Mouse (Mus musculus): ENCODE data around the gene Hspa1b. TPM values are rescaled to one million over a fixed set of nuclear protein-coding genes. Genes with fewer than 3 reads are reported as not detected.
"Not testable (repeated sequence)": the region's sequence is repeated elsewhere in the genome, so short reads cannot be mapped to it uniquely, and the experiment has no call there.

Gene Hspa1b
- polyA plus RNA-seq (2015; fragmentation: Nextera tagmentation; extraction: Ambion mirVana) = 0.64 and 1.1 TPM in 2 replicates

- peak; percentile 93 for ATAC-seq
- H3K9me3 ChIP-seq (ENCODE audit: control insufficient read depth); H3K4me1 ChIP-seq (replicated peaks; ENCODE audit: control insufficient read depth, insufficient read depth, low read length); H3K36me3 ChIP-seq (ENCODE audit: control insufficient read depth, insufficient read depth); H3K27me3 ChIP-seq (replicated peaks; ENCODE audit: control insufficient read depth, insufficient read depth, low read length): not testable (repeated sequence)
- peak within 1 kb of the TSS; percentile 89 for H3K27ac ChIP-seq (ENCODE audit: low read depth, low read length)
- peak within 1 kb of the TSS; percentile 55 for H3K9ac ChIP-seq (ENCODE audit: low read depth, low read length)
- peak within 1 kb of the TSS; percentile 42 for H3K4me3 ChIP-seq (ENCODE audit: low read depth, low read length)
- WGBS = under 1% methylated on average over 26 of the region's 32 CpGs
- peak within 1 kb of the TSS; percentile 75 for H3K4me2 ChIP-seq (replicated peaks; ENCODE audit: low read depth)
Measured at GRCm38 (mm10) chr17:34959130-34959778, at the start of gene Hspa1b. Gene Hspa1b, minus strand, starts transcription at chr17:34959238.

GRCm38 (mm10) chr17:35007387-35007991 is 48.5 kb upstream of the Hspa1b start:
- peaks cover 65% of the 10 kb centered on the region for H3K36me3 ChIP-seq (ENCODE audit: control insufficient read depth, insufficient read depth)
- no peak for ATAC-seq
- H3K27me3 ChIP-seq (replicated peaks; ENCODE audit: control insufficient read depth, insufficient read depth, low read length) = no peaks in the 10 kb centered on the region
- no peak overlapping the region for H3K4me2 ChIP-seq (replicated peaks; ENCODE audit: low read depth)
- H3K27ac ChIP-seq (ENCODE audit: low read depth, low read length) = no peak overlapping the region
- WGBS = 92% methylated on average over 7 of the region's 7 CpGs
- H3K4me1 ChIP-seq (replicated peaks; ENCODE audit: control insufficient read depth, insufficient read depth, low read length) = no peaks in the 10 kb centered on the region
- peak; percentile 33 for TF ChIP-seq CTCF (IDR thresholded peaks at IDR 0.05; ENCODE audit: low read depth)
- H3K9me3 ChIP-seq (ENCODE audit: control insufficient read depth) = no peaks in the 10 kb centered on the region
- no peak overlapping the region for H3K4me3 ChIP-seq (ENCODE audit: low read depth, low read length)
- no peak overlapping the region for H3K9ac ChIP-seq (ENCODE audit: low read depth, low read length)

- not testable (repeated sequence) for H3K27ac ChIP-seq (ENCODE audit: low read depth, low read length); H3K4me1 ChIP-seq (replicated peaks; ENCODE audit: control insufficient read depth, insufficient read depth, low read length); H3K9me3 ChIP-seq (ENCODE audit: control insufficient read depth); H3K9ac ChIP-seq (ENCODE audit: low read depth, low read length); H3K27me3 ChIP-seq (replicated peaks; ENCODE audit: control insufficient read depth, insufficient read depth, low read length); ATAC-seq; H3K4me3 ChIP-seq (ENCODE audit: low read depth, low read length)
- H3K4me2 ChIP-seq (replicated peaks; ENCODE audit: low read depth) = peak overlapping the region; percentile 48
- WGBS = 82% methylated on average over 4 of the region's 5 CpGs
- H3K36me3 ChIP-seq (ENCODE audit: control insufficient read depth, insufficient read depth) = peaks cover 49% of the 10 kb centered on the region
Measured at GRCm38 (mm10) chr17:35005902-35006301, 46.9 kb upstream of the Hspa1b start.

GRCm38 (mm10) chr17:35005158-35005557 is 46.1 kb upstream of the Hspa1b start:
- WGBS = 91% methylated on average over 10 of the region's 10 CpGs
- no peak overlapping the region; the same call in 1 of the 2 replicates for H3K9ac ChIP-seq (ENCODE audit: low read depth, low read length)
- 0 out of 2 replicates have a peak overlapping the region, but pooled peaks have one; percentile 3 for H3K4me3 ChIP-seq (ENCODE audit: low read depth, low read length)
- ATAC-seq = no peak
- no peaks in the 10 kb centered on the region for H3K27me3 ChIP-seq (replicated peaks; ENCODE audit: control insufficient read depth, insufficient read depth, low read length)
- no peak for TF ChIP-seq CTCF (IDR thresholded peaks at IDR 0.05; ENCODE audit: low read depth)
- H3K4me1 ChIP-seq (replicated peaks; ENCODE audit: control insufficient read depth, insufficient read depth, low read length) = no peaks in the 10 kb centered on the region
- H3K36me3 ChIP-seq (ENCODE audit: control insufficient read depth, insufficient read depth) = peaks cover 42% of the 10 kb centered on the region
- peak overlapping the region; percentile 80 for H3K27ac ChIP-seq (ENCODE audit: low read depth, low read length)
- no peaks in the 10 kb centered on the region for H3K9me3 ChIP-seq (ENCODE audit: control insufficient read depth)
- H3K4me2 ChIP-seq (replicated peaks; ENCODE audit: low read depth) = peak overlapping the region; percentile 48

- Histone ChIP-seq H3K9me3 (ENCODE audit: control insufficient read depth) (no peaks in the 10 kb centered on the region), H3K4me1 (replicated peaks; ENCODE audit: control insufficient read depth, insufficient read depth, low read length) (peaks cover 1% of the 10 kb centered on the region; the same call in 1 of the 2 replicates), H3K9ac (ENCODE audit: low read depth, low read length) (no peak overlapping the region), H3K4me3 (ENCODE audit: low read depth, low read length) (no peak overlapping the region), H3K4me2 (replicated peaks; ENCODE audit: low read depth) (peak overlapping the region; percentile 48), H3K27ac (ENCODE audit: low read depth, low read length) (peak overlapping the region; percentile 80), H3K27me3 (replicated peaks; ENCODE audit: control insufficient read depth, insufficient read depth, low read length) (no peaks in the 10 kb centered on the region), H3K36me3 (ENCODE audit: control insufficient read depth, insufficient read depth) (peaks cover 32% of the 10 kb centered on the region)
- no peak for TF ChIP-seq CTCF (IDR thresholded peaks at IDR 0.05; ENCODE audit: low read depth)
- WGBS = 76% methylated on average over 17 of the region's 17 CpGs
- peak; percentile 37; the same call in 1 of the 2 replicates for ATAC-seq
Measured at GRCm38 (mm10) chr17:35004075-35004717, 45.2 kb upstream of the Hspa1b start.

All from intestine, postnatal 0 days (tissue).